Mouse (Mus musculus): Measurements from ENCODE around the gene Fahd1. TPM values are rescaled to one million over a fixed set of nuclear protein-coding genes. Genes with fewer than 3 reads are reported as not detected.

Gene Fahd1
- total RNA-seq (2021): 10 to 100 TPM; 27.6 to 28.2 TPM
- long read RNA-seq, experiment 1, transcript Fahd1-201 (1 exons, 1,473 nt): major isoform, 14 of 14 reads
- long read RNA-seq, experiment 1, partial matches to known transcripts: 0 of 14 reads
- long read RNA-seq, experiment 1, other reads (novel, unspliced or antisense): 0 of 14 reads
- long read RNA-seq, experiment 2, transcript Fahd1-201 (1 exons, 1,473 nt): major isoform, 48 of 48 reads
- long read RNA-seq, experiment 2, partial matches to known transcripts: 0 of 48 reads
- long read RNA-seq, experiment 2, other reads (novel, unspliced or antisense): 0 of 48 reads

GRCm38 (mm10) chr17:24850065-24850772 is at the start of gene Fahd1:
Gene Fahd1, minus strand, starts transcription at chr17:24850364.
- DNase-seq (ENCODE audit: low spot score in 2 of 2): peak; percentile 86 to 90

- DNase-seq (ENCODE audit: low spot score in 2 of 2): no peak
Measured at GRCm38 (mm10) chr17:24899153-24899552, 49.0 kb upstream of the Fahd1 start.

- DNase-seq (ENCODE audit: low spot score in 2 of 2): no peak
Measured at GRCm38 (mm10) chr17:24898041-24898854, 48.1 kb upstream of the Fahd1 start.

GRCm38 (mm10) chr17:24897600-24897999 is 47.4 kb upstream of the Fahd1 start:
- DNase-seq (ENCODE audit: low spot score in 2 of 2): no peak

GRCm38 (mm10) chr17:24896993-24897269 is 46.8 kb upstream of the Fahd1 start:
- no peak for DNase-seq (ENCODE audit: low spot score in 2 of 2)

- DNase-seq (ENCODE audit: low spot score in 2 of 2): peak; percentile 71 to 73
Measured at GRCm38 (mm10) chr17:24896241-24896992, 46.3 kb upstream of the Fahd1 start, which contains the start of gene Nme3. Gene Nme3, plus strand, starts transcription at chr17:24896500.

- DNase-seq (ENCODE audit: low spot score in 2 of 2): peak in 1 of 2 experiments; percentile 43
Measured at GRCm38 (mm10) chr17:24895571-24896240, 45.5 kb upstream of the Fahd1 start.

- DNase-seq (ENCODE audit: low spot score in 2 of 2): peak; percentile 73 to 75
Measured at GRCm38 (mm10) chr17:24894995-24895547, 44.9 kb upstream of the Fahd1 start, which contains the start of the genes Eme2 and Mrps34. Gene Eme2, minus strand, starts transcription at chr17:24895087. Gene Mrps34, plus strand, starts transcription at chr17:24895116.

- DNase-seq (ENCODE audit: low spot score in 2 of 2): no peak
Measured at GRCm38 (mm10) chr17:24894061-24894994, 44.2 kb upstream of the Fahd1 start.

GRCm38 (mm10) chr17:24893276-24893675 is 43.1 kb upstream of the Fahd1 start:
- DNase-seq (ENCODE audit: low spot score in 2 of 2): no peak

GRCm38 (mm10) chr17:24892785-24893184 is 42.6 kb upstream of the Fahd1 start:
- DNase-seq (ENCODE audit: low spot score in 2 of 2): peak in 1 of 2 experiments; percentile 20

- DNase-seq (ENCODE audit: low spot score in 2 of 2): peak in 1 of 2 experiments; percentile 19
Measured at GRCm38 (mm10) chr17:24891321-24891720, 41.2 kb upstream of the Fahd1 start.

- peak in 1 of 2 experiments; percentile 26 for DNase-seq (ENCODE audit: low spot score in 2 of 2)
Measured at GRCm38 (mm10) chr17:24890151-24891092, 40.3 kb upstream of the Fahd1 start.

GRCm38 (mm10) chr17:24888862-24889261 is 38.7 kb upstream of the Fahd1 start:
- DNase-seq (ENCODE audit: low spot score in 2 of 2): peak in 1 of 2 experiments; percentile 20

GRCm38 (mm10) chr17:24887291-24888080 is 37.3 kb upstream of the Fahd1 start:
- DNase-seq (ENCODE audit: low spot score in 2 of 2): peak in 1 of 2 experiments; percentile 25

GRCm38 (mm10) chr17:24886932-24887271 is 36.7 kb upstream of the Fahd1 start:
- no peak for DNase-seq (ENCODE audit: low spot score in 2 of 2)
